ENCODE assay signal across 17 mouse cellular contexts in the genomic region with DNA sequence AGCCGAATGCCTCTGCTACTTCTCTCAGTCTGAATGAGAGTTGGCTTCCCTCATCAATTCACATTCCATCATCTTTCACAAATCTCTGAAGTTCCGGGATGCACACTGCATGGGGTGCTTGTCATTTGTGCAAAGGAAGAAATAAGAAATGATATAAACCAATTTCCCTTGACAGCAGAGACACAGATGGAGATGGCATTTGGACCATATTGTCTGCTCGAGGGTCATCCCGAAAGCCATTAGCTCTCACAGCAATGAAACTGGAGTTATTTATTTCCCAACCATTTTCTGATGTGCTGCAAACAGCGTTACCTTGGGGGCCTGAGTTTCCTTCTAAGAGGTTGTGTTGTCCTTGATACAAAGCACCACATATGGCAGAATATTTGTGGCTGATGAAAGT.
DNase-seq lines count a peak whose midpoint lies in the region.
"Had no signal": no experiment of that assay in that cellular context is flagged by ENCODE, and none has a peak within 500 bp of the region (broad histone marks: within the 10 kb centered on the region; RNA-seq: fewer than 3 reads in every experiment).

No protein-coding gene starts in this region.

- peak; percentile 13 for DNase-seq in cerebellum, adult 11 months
- DNase-seq in cerebellum, postnatal 4 days (ENCODE audit: low spot score in 2 of 2) = no peak
- DNase-seq in cerebellum, adult 9-11 months = peak; percentile 45
- peak; percentile 6 to 24 for DNase-seq in cerebellum, postnatal 36 days
- no peak for DNase-seq in heart, postnatal 14 days
- no peak for DNase-seq in layer of hippocampus, adult 9-11 months
- DNase-seq: adrenal gland, postnatal 10 days; adrenal gland, postnatal 36 days; B cell, adult 2 months; embryo, embryonic 11 days; forebrain, postnatal 0 days; gastrocnemius, adult 2 months; gastrocnemius, postnatal 14 days; heart, adult 18-20 months; heart, postnatal 10 days; heart, postnatal 4 days; kidney, adult 2 months had no signal

- intact Hi-C loops in heart, postnatal 14 days (cut with DNase I) = no loop called here

Comparison
In these comparisons a context has a peak if more than half of its experiments do, and no peak if none do; other contexts are left out.
1. DNase-seq: peak in cerebellum, adult 11 months (single experiment), cerebellum, adult 9-11 months (single experiment) and cerebellum, postnatal 36 days (2 of 2); none in cerebellum, postnatal 4 days (0 of 2), heart, postnatal 14 days (0 of 2) and layer of hippocampus, adult 9-11 months (single experiment).